Mouse (Mus musculus): ENCODE data around the gene Csrp3.

Csrp3 gene

DNA sequence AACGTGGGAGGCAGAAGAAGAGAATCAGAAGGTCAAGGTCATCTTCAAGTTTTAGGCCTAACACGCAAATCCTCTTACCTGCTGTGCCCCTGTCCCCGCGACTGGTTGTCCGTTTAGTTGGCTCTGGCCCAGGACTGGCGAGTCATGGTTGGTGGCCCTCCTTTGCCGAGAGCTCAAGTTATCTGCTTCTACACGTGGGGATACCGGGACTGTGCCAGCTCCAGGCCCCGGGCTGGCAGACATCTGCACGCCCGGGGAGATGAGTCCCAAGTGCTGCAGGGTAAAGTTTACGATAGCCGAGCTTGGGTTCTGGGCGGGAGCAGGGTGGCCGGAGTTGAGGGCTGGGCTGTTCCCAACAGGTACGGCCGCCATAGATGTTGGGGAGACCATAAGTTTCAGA is 19.7 kb upstream of the Csrp3 start:
- no peak for DNase-seq (ENCODE audit: low spot score in 2 of 2)

DNA sequence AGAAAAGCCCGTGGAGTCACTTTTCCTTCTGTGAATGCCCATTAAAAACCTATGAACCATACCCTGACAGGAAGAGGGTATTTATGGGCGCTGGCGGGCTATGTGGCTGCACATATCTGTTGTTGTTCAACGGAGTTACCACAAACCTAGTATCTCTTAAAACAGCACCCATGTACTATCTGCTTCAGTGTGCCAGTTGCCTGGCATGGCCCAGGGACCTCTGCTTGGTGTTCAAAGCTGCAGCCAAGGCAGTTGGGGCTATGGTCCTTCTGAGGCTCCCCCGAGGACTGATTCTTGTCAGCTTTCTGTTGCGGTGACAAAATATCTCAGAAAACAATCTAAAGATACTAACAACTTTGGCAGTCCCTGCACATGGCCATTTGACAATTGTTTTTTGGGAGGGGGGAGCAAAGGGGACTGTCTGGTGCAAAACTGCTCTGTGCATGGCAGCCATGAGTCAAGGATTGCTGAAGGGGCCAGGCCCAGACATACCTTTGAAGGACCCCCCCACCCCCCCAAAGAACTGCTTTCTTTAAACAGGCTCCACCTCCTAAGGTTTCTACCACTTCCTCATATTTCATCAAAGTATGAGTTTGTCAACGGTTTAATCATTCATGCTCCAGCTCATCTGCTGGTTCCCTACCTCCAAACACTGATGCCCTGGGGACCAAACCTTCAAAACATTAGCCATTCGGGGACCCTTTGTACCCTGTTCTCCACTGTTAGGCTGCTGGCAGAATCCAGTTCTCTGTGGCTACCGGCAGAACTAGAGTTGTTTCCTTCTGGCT is 17.0 kb upstream of the Csrp3 start:
- DNase-seq (ENCODE audit: low spot score in 2 of 2), result no peak

DNA sequence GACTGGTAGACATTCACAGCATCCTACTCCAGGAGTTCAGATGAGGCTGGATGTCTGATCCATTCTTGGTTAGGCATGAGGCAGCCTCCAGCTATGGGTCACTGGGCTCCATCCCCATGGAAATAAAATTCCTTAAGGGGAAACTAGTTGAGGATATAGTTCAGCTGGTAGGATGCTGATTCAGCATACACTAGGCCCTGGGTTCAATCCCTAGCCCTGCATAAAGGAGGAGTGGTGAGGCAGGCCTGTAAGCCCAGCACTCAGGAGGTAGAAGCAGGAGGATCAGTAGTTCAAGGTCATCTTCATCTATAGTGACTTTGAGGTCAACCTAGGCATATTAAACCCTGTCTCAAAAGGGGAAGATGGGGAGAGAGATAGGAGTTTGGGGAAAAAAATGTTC is 16.4 kb upstream of the Csrp3 start:
- DNase-seq (ENCODE audit: low spot score in 2 of 2), result no peak

DNA sequence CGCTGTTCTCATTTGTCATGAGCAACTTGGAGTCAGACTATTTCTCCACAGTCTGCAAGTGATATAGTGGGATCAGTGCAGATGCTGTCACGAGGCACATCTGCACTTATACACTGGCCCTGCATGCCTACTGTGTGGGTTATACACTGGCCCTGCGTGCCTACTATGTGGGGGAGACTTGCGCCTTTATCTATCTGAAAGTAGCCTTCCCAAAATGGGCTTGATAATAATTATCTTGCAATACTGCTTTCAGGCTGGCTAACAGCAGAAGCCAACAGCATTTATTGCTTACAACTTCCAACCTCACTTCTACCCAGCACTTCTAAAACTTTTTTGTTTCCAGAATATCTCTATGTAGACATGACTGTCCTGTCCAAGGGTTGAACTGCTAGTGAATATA is 14.0 kb upstream of the Csrp3 start:
- DNase-seq (ENCODE audit: low spot score in 2 of 2), result no peak

DNA sequence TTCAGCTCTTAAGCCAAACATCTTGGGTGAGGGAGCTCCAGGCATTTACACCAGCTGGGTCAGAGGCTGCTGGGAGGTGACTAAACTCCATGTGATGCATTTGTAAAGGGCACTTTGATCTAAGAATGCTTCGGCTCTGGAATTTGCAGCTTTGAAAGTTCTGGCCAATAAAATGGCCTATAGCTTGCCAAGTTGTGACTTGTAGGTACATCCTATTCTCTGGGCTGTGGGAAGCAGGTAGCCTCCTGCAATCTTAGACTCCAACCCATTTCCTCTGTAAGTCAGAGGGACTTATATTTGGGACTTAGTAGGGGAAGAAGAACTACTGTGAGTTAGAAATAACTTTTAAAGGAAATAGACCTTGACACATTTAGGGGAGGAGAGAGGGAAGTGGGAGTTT is 13.1 kb upstream of the Csrp3 start:
- DNase-seq (ENCODE audit: low spot score in 2 of 2), result no peak

DNA sequence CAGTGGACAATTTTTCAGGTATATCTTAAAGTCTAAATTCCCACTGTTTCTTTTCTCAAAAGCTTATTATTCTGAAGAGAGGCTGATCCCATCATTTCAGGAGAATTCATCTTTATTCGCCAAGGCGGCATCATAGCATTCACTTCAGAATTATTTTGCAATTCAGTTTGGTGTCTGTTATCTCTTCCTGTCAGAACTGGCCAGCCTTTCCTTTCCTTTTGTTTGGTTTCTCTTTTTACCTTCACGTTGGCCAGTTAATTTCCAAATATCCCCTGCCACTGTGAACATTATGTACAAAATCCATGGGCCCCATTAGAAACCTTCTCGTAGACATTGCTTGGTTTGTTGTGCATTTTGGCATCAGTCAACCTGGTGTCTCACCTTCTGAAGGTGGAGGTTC is 11.5 kb upstream of the Csrp3 start:
- no peak for DNase-seq (ENCODE audit: low spot score in 2 of 2)

DNA sequence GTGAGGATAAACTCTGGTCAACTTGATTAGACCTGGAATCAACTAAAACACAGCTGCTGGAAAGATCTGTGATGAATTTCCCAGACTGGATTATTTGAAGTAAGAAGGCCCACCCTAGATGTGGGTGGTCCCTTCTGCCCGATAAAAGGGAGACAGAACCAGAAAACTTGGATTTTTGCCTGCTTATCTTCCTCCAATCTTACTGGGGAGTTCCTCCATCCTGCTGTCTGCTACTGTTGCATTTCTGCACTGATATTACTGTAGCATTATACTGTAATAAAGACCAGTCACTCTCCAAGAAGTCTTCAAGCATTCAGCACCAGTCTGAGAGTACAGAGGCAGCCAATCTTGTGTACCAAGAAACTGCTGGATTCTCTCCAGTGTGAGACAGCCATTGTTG is 10.4 kb upstream of the Csrp3 start:
- no peak for DNase-seq (ENCODE audit: low spot score in 2 of 2)

DNA sequence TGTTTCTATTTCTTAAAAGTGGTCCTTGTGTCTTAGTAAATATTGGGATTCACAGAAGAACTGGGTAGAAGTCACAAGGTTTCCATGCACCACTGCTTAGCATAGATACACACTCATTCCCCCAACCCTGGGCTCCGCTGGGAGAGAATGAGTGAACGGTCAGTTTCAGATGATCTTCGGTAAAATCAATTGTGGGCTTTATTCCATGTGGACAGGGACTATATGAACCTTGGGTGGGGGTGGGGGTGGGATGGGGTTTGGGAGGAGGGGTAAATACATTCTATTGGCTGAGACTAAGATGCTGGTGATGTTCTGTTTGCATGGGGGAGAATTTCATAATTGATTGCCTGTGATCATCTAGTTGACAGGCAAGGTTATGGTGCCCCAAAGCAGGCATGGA is 7.6 kb upstream of the Csrp3 start:
- DNase-seq (ENCODE audit: low spot score in 2 of 2), result no peak

DNA sequence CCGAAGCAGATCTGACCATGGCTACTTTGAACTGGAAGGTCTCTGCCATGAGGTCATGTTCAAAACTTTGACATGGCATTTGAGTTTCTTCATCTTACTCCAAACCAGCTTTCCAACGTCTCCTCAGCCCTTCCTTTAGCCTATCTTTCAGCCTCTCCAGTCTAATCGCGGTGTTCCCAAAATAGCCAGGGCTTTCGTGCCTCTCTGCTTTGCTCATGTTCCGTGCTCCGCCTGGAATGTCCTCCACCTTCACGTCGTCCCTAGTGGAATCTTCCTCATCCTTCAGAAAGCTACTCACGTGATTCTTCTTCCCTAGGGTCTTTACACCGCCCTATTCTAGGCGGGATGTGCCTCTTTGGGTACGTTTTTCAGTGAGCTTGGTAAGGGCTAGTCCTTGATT is 5.7 kb upstream of the Csrp3 start:
- no peak for DNase-seq (ENCODE audit: low spot score in 2 of 2)

DNA sequence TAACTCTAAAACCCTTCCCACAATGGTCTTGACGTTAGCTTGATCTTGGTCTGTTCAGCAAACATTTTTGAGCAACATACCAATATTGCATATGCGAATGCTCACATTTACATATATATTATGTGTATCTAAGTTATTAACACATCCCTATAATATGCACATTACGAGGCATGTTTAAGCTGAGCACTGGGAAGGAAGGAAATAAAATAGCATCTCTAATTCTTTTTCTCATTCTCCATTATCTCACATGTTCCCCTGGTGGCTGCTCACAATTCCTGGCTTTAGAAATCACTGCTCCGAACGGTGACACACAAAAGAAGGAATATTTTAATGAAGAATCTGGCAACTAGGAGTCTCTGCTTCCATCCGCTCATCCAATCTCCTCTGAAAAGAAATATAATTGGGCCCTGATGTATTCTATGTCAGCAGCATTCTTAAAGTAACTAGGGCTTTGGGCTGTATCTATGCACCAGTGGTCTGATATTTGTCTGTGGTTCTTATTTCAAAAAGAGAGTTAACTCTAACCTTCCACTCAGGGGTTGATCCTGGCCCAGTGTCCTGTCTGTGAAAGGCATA is 3.8 kb upstream of the Csrp3 start:
- no peak for DNase-seq (ENCODE audit: low spot score in 2 of 2)

DNA sequence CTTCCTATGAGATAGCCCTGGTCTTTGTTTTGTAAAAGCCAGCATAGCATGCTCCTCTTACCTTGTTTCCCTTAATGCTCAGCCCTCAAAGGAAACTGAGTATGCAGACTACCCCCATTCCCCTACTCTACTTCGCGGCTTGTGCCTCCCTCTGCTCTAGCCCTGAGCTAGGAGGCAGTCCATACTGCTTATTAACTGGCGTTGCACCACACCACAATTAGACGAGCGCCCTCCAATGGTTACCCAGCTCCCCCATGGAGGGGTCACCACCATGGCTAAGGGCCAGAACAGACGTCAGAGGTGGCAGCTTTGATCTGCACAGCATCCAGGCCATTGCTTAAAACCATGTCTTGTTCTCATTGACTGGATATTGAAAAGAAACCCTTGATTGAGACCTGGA is 1.1 kb downstream of the Csrp3 start:
- no peak for DNase-seq (ENCODE audit: low spot score in 2 of 2)

DNA sequence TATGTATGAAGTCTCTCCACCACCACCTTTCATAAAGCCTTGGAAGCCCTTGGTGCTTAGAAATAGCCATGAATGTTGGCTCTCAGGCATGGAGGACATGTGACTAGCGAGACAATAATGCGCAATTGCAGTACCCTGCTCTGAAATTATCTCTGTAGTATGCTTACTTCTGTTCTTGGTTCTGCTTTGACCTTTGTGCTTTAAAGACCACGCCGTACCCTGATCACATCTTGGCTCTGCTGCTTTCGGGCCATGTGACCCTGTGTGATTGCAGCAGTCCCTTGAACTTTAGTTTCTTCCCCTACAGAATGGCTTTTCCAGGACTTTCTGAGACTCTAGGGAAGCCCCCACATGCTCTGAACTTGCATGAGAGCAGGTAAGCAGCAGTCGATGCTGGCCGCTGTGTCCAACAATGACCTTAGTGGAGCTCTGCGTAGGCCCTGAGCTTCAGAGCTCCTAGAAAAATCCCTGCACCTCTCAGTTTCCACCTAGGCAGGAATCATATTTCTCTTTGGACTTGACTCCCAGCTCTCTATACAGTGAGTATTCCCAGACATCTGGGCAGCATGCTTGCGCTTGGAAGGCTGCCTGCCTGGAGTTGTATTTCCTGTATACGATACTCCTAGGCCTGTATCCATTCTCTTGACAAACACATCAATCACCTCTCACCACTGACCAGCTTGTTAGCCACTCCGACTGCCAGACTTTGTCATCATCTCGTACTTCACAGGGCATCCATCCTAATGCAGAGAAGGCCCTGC is 2.4 kb downstream of the Csrp3 start:
- DNase-seq (ENCODE audit: low spot score in 2 of 2), result no peak

DNA sequence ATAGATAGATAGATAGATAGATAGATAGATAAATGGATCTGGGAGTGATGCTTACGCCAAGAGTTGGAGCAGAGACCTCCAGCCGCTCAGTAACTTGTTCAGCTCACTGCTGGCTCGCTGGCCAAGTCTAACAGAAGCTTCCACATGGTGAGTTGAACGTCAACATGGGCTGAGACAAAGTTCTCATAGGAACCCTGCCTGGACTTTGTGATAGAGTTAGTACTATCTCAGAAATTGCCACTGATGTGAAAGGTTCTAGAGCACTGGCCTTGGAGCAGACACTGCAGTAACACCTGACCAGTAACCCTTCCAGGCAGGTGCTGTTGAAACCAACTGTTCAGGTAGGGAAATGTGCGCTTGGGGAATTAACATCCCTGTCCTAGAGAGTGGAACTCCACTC is 4.3 kb downstream of the Csrp3 start:
- no peak for DNase-seq (ENCODE audit: low spot score in 2 of 2)

DNA sequence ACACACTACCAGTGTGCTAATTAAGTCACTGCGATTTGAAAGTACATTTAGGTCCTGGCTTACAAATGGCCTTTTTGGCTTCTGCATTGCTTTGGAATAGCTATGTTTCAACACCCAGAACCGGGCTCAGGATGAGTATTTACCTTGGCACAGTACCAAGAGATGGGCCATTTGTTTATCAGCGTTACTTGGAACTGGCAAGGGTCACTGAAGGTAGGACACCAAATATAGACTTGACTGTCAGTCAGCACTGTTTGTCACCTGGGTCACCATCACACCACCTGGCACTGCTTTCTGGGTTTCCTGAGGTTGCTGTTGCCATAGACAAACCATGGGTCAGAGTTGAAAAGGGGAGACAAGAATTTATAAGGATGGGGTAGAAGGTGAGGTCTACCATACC is 5.5 kb downstream of the Csrp3 start:
- no peak for DNase-seq (ENCODE audit: low spot score in 2 of 2)

DNA sequence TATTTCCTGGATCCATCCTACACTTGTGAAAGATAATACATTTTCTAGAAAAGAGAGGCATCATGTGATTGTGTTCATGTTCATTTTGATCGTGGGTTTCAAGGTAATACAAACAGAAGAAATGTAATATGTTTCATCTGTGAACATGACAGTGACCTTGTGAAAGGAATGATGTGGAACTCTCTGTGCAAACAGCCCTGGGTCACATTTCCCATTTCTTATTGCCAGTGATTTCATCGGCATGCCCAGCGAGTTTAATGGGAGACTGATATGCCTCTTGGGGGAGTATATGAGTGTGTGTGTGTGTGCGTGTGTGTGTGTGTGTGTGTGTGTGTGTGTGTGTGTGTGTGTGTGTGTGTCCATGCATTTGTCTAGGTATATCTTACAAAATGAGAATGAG is 6.3 kb downstream of the Csrp3 start:
- no peak for DNase-seq (ENCODE audit: low spot score in 2 of 2)

DNA sequence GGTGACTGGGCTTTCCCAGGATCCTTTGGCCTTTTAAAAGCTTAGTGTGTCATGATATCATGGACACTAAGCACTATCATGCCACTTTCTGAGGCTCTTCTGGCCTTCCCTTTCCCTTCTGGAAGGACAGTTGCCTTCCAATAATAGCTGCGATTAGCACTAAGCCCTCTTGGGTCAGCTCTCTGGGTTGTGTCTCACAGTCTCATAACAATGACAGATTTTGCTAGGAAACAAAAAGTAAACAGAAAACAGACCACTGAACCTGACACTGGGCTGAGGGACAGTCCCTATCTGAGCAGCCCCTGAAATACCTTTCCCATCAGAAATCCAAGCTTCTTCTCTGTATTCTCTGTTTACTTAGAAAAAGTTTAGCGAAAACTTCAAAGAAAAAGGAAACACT is 7.3 kb downstream of the Csrp3 start:
- DNase-seq (ENCODE audit: low spot score in 2 of 2), result no peak

DNA sequence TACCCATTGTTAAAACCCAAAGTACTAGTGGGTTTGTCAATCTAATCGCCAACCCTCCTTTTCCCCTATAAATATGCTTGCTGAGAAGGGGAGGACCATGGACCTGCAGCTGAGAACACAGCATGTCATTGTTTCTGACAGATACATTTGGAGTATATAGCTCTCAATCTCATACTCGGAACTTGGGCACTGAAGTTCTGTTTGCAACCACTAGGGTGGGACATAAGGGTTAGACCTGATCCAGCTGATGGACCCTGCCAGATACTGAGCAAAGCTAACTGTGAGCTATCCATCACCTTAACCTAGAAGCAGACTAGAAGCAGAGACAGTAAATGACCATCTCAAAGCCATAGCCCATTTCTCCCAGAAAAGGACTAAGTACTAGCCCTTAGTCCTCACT is 9.4 kb downstream of the Csrp3 start:
- no peak for DNase-seq (ENCODE audit: low spot score in 2 of 2)

DNA sequence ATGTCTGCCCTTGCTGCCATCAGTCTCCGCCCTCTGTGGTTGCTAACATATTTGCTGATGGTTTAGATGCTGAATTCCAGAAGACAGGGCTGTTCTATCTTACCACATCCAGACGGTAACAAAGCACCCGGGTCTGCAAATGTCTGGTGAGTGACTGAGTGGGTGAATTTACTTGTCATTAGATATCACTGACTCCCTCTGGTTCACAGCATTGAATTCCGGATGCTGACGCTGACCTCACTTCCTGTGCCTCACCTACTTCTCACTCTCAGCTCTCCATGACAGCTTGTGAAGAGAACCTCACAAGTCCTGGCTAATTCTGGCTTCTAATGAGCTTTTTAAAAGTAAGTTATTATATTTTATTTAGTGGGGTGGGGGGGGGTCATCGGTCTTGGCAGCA is 10.9 kb downstream of the Csrp3 start:
- no peak for DNase-seq (ENCODE audit: low spot score in 2 of 2)

DNA sequence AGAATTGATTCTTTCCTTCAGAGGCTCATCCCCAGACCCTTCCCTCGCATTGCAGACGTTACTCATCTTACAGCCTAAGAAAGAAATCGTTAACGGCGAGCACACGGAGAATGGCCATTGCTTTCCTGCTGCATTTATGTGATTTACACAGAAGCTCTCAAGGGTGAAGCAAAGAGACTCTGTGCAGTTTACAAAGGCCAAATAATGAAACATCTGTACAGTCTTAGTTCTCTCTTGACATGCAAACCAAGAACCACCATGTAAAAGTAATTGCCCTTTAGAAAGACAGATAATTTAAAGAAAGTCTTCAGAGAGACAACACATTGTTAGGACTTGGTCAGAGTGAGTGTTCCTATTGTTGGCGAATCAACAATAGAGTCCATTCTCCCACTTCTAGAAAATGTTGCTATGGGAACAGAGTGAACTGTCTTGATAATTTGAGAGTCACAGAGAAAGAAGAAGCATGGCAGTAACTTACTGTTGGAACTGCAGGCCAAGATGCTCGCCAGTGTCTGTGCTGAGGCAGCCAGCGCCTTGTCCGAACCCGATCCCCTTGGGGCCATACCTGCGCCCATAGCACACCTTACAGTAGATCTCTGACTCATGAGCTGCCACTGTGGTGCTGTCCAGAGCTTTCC is 12.7 kb downstream of the Csrp3 start:
- DNase-seq (ENCODE audit: low spot score in 2 of 2), result no peak

DNA sequence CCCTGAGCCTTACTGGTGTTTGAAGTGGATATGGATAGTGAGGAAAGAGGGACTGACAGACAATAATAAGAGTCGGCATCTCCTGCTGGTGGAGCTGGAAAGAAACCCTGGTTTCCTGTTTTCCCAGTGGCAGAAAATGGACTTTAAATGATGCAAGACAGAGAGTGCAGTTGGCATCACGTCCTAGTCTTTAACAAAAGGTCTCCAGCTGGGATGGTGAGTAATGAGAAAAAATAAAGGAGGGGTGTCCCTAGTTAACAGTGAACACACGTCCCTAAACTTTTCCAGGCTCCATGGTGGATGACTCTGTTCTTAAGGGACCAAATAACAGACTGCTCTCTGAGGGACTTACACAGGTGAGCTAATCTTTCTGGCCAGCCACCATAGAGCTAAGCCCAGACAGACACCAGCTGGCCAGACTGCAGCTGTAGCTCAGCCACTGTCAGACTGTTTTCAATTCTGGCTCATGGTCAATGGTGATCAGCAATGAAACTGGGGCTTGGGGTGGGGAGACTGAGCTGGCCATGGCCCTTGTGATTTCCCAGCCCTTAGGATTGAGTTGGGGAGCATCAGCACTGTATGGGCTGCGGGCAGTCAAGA is 13.4 kb downstream of the Csrp3 start:
- DNase-seq (ENCODE audit: low spot score in 2 of 2), result no peak

DNA sequence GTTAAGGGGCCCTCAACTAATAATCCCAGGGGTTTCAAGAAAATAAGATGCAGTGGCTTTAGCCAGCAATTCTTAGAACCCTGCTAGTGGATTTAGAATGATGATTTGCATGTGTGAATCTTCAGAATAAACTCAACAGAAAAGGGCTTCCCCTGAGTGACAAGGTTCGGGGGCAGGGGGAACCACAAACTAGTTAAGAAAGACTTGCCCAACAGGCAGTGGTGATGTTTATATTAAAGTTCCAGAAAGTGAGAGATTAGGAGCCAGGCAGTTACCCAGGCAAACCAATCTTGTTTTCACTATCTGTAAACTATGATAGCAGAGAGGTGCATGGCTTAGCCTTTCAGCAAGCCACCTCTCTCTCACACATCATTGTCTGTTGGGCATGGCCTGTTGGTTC is 15.1 kb downstream of the Csrp3 start:
- DNase-seq (ENCODE audit: low spot score in 2 of 2), result no peak

DNA sequence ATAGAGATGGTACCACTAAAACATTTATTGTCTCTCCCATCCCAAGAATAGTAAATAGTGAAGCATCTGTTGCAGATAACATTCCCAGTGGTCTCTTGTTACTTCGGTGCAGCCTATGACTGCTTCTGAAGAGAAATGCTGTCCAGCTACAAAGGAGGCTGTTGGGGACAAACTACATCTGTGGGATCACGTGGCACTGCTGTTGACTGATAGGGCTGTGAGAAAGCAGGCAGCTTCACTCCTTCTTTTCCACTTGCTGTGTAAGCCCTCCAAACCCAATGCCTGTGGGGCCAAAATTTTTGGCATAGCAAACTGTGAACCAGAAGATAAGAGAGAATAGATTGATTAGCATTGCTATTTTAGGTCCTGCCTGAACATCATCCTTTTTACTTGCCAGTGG is 17.4 kb downstream of the Csrp3 start:
- no peak for DNase-seq (ENCODE audit: low spot score in 2 of 2)

Measured in frontal cortex, postnatal 25 days (tissue).